ENCODE assay signal across 23 mouse cellular contexts in the genomic region with DNA sequence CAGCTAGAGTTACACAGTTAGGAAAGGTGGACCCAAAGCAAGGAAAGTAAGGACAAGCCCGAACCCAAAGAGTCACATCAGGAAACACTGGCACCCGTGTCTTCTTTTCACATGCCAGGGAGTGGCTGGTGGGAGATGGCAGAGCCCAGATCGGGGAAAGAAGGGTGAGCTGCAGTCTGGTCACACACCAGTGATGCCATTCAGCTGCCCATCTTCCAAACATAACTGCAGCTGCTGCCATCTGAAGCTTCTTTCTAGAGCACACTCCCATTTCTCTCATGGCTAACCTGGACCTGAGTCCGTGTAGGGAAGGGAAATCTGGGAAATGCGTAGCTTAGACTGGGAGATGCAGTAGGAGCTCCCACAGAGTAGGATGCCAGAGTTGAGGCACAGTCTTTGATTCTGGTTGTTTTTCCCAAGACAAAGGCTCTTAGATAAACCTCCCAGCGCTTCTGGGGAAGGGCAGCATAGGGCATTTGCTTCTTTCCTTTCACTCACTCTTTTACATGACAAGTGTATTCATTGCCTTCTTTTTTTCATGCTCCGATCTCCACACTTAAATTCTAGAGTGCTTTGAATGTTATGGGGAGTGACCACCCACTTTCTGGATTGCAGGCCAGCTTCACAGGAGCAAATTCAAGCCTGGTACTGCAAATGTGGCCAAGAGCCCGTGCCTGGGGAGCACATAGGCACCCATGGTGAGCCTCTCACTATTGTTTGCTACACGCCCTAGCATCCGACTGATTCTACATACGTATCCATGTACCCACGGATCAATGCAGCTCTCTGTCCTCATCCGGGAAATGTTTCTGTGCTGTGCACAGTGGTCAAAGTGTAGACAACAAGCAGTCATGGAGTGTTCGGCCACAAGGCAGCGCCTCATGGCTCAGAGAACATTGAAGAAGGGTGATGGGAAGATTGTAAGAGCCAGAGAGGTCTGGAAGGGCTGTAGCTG. TPM values are rescaled to one million over a fixed set of nuclear protein-coding genes. Genes with fewer than 3 reads are reported as not detected.
DNase-seq lines count a peak whose midpoint lies in the region; ATAC-seq and TF ChIP-seq lines count a peak whose summit lies in the region.
"Had no signal": no experiment of that assay in that cellular context is flagged by ENCODE, and none has a peak within 500 bp of the region (broad histone marks: within the 10 kb centered on the region; RNA-seq: fewer than 3 reads in every experiment).

No protein-coding gene starts in this region.

- H3K27me3 ChIP-seq in forebrain, embryonic 12.5 days: no peaks in the 10 kb centered on the region
- no peaks in the 10 kb centered on the region for H3K27me3 ChIP-seq in forebrain, embryonic 11.5 days (ENCODE audit: control insufficient read depth, insufficient read depth, low read length)
- no peaks in the 10 kb centered on the region for H3K27me3 ChIP-seq in intestine, embryonic 15.5 days (replicated peaks)
- no peaks in the 10 kb centered on the region for H3K27me3 ChIP-seq in intestine, embryonic 16.5 days (replicated peaks; ENCODE audit: control insufficient read depth, insufficient read depth, low read length)
- H3K27me3 ChIP-seq in testis, adult 2 months (ENCODE audit: control insufficient read depth, insufficient read depth, low read length): no peaks in the 10 kb centered on the region
- H3K27me3 ChIP-seq: embryonic facial prominence, embryonic 15.5 days; Patski had no signal

- no peak for TF ChIP-seq POLR2A in testis, adult 2 months (IDR thresholded peaks at IDR 0.05; ENCODE audit: control insufficient read depth, low read depth, low read length)

- H3K36me3 ChIP-seq in forebrain, embryonic 12.5 days (replicated peaks): no peaks in the 10 kb centered on the region
- no peaks in the 10 kb centered on the region for H3K36me3 ChIP-seq in forebrain, embryonic 11.5 days (ENCODE audit: control insufficient read depth, insufficient read depth, low read length)
- H3K36me3 ChIP-seq in intestine, embryonic 15.5 days: no peaks in the 10 kb centered on the region
- no peaks in the 10 kb centered on the region for H3K36me3 ChIP-seq in intestine, embryonic 16.5 days (ENCODE audit: control insufficient read depth, insufficient read depth, low read length)
- no peaks in the 10 kb centered on the region for H3K36me3 ChIP-seq in testis, adult 2 months (ENCODE audit: control insufficient read depth, insufficient read depth, low read length)
- H3K36me3 ChIP-seq: embryonic facial prominence, embryonic 15.5 days; G1E had no signal

- no peaks in the 10 kb centered on the region; the same call in 1 of the 2 replicates for H3K4me1 ChIP-seq in forebrain, embryonic 12.5 days
- no peaks in the 10 kb centered on the region for H3K4me1 ChIP-seq in forebrain, embryonic 11.5 days (replicated peaks; ENCODE audit: control insufficient read depth, insufficient read depth, low read length)
- 0 out of 2 replicates have a peak, but pooled peaks cover 7% of the 10 kb centered on the region for H3K4me1 ChIP-seq in intestine, embryonic 15.5 days (replicated peaks)
- H3K4me1 ChIP-seq in intestine, embryonic 16.5 days (ENCODE audit: control insufficient read depth, insufficient read depth, low read length): peaks cover 17% of the 10 kb centered on the region; the same call in 1 of the 2 replicates
- peaks cover 2% of the 10 kb centered on the region for H3K4me1 ChIP-seq in testis, adult 2 months (ENCODE audit: control insufficient read depth, insufficient read depth, low read length)

- H3K9me3 ChIP-seq in forebrain, embryonic 12.5 days: no peaks in the 10 kb centered on the region
- no peaks in the 10 kb centered on the region for H3K9me3 ChIP-seq in forebrain, embryonic 11.5 days (ENCODE audit: control insufficient read depth, low read length)
- H3K9me3 ChIP-seq in intestine, embryonic 15.5 days: no peaks in the 10 kb centered on the region
- no peaks in the 10 kb centered on the region for H3K9me3 ChIP-seq in intestine, embryonic 16.5 days (ENCODE audit: control insufficient read depth, low read length)
- H3K9me3 ChIP-seq: embryonic facial prominence, embryonic 15.5 days; G1E had no signal

- no peak overlapping the region for H3K9ac ChIP-seq in forebrain, embryonic 12.5 days
- no peak overlapping the region for H3K9ac ChIP-seq in forebrain, embryonic 11.5 days (ENCODE audit: low read length)
- H3K9ac ChIP-seq in intestine, embryonic 15.5 days: no peak overlapping the region
- H3K9ac ChIP-seq in intestine, embryonic 16.5 days (ENCODE audit: low read depth, low read length): no peak overlapping the region
- H3K9ac ChIP-seq: embryonic facial prominence, embryonic 15.5 days had no signal

- TF ChIP-seq CTCF in testis, adult 2 months (IDR thresholded peaks at IDR 0.05; ENCODE audit: control insufficient read depth, insufficient read depth, insufficient replicate concordance, low read depth, low read length): no peak

- 0 out of 2 replicates have a peak overlapping the region, but pooled peaks have one; percentile 3 for H3K27ac ChIP-seq in forebrain, embryonic 12.5 days
- no peak overlapping the region for H3K27ac ChIP-seq in forebrain, embryonic 11.5 days (ENCODE audit: low read depth, low read length)
- H3K27ac ChIP-seq in intestine, embryonic 15.5 days: 0 out of 2 replicates have a peak overlapping the region, but pooled peaks have one; percentile 19
- H3K27ac ChIP-seq in intestine, embryonic 16.5 days (ENCODE audit: low read length): no peak overlapping the region
- H3K27ac ChIP-seq in testis, adult 2 months (ENCODE audit: control insufficient read depth, insufficient read depth, low read depth, low read length): peak overlapping the region; percentile 67

- ATAC-seq in forebrain, embryonic 12.5 days (ENCODE audit: low FRiP score): no peak
- ATAC-seq in forebrain, embryonic 11.5 days (replicated peaks; ENCODE audit: low FRiP score): no peak
- ATAC-seq in intestine, embryonic 15.5 days: no peak
- ATAC-seq in intestine, embryonic 16.5 days: no peak
- ATAC-seq: activated CD4-positive, CD25-positive, alpha-beta regulatory T cell, adult 4 months; CD4-positive, CD25-positive, alpha-beta regulatory T cell, adult 4 months; midbrain, embryonic 16.5 days; Patski had no signal

- H3K4me2 ChIP-seq in forebrain, embryonic 12.5 days: no peak overlapping the region
- no peak overlapping the region for H3K4me2 ChIP-seq in forebrain, embryonic 11.5 days (ENCODE audit: low read depth, low read length, severe bottlenecking)
- no peak overlapping the region for H3K4me2 ChIP-seq in intestine, embryonic 15.5 days (replicated peaks)
- no peak overlapping the region for H3K4me2 ChIP-seq in intestine, embryonic 16.5 days (ENCODE audit: low read depth, low read length)

- H3K4me3 ChIP-seq in forebrain, embryonic 12.5 days (replicated peaks): no peak overlapping the region
- H3K4me3 ChIP-seq in forebrain, embryonic 11.5 days (ENCODE audit: low read depth, low read length): no peak overlapping the region
- no peak overlapping the region for H3K4me3 ChIP-seq in intestine, embryonic 15.5 days (replicated peaks)
- no peak overlapping the region for H3K4me3 ChIP-seq in intestine, embryonic 16.5 days (ENCODE audit: low read length)
- no peak overlapping the region for H3K4me3 ChIP-seq in testis, adult 2 months (ENCODE audit: control insufficient read depth, low read depth, low read length)
- H3K4me3 ChIP-seq: embryonic facial prominence, embryonic 15.5 days had no signal

- 72% methylated on average over 15 of the region's 15 CpGs for WGBS in forebrain, embryonic 12.5 days
- 72% methylated on average over 15 of the region's 15 CpGs for WGBS in forebrain, embryonic 11.5 days
- 78% methylated on average over 15 of the region's 15 CpGs for WGBS in intestine, embryonic 15.5 days
- 80% methylated on average over 15 of the region's 15 CpGs for WGBS in intestine, embryonic 16.5 days

- DNase-seq in forebrain, embryonic 11.5 days (ENCODE audit: low spot score): no peak
- no peak for DNase-seq in testis, postnatal 10 days (ENCODE audit: low spot score)
- no peak for DNase-seq in yolk sac, embryonic 10.5 days (ENCODE audit: low spot score)
- no peak for DNase-seq in urinary bladder, postnatal 4 days (ENCODE audit: low spot score in 2 of 2)
- DNase-seq: adrenal gland, adult 8-10 months; cerebellum, adult 8-10 months; cerebellum, postnatal 36 days; gastrocnemius, adult 2 months; heart, postnatal 36 days; kidney, adult 9 months; kidney, postnatal 14 days; right cerebral cortex, adult 18-20 months; thymus, postnatal 14 days had no signal

RNA-seq across cellular contexts. Expression of a gene that starts 14.5 kb away (rescaled TPM):
- 27.8 and 34.1 TPM in 2 replicates for polyA plus RNA-seq in forebrain, embryonic 12.5 days (2016; fragmentation: Nextera tagmentation; extraction: Ambion mirVana)
- 35.3 and 36.3 TPM in 2 replicates for polyA plus RNA-seq in forebrain, embryonic 11.5 days (2014; fragmentation: Nextera tagmentation; extraction: Ambion mirVana)
- 7.6 and 8.0 TPM in 2 replicates for polyA plus RNA-seq in intestine, embryonic 15.5 days (2015; fragmentation: Nextera tagmentation; extraction: Ambion mirVana)
- 8.2 and 9.0 TPM in 2 replicates for polyA plus RNA-seq in intestine, embryonic 16.5 days (2015; fragmentation: Nextera tagmentation; extraction: Ambion mirVana)
- polyA plus RNA-seq in testis, adult 2 months (2012; rRNA removed): 5.8 and 9.1 TPM in 2 replicates

Comparison
In these comparisons a context has a peak if more than half of its experiments do, and no peak if none do; other contexts are left out.
1. H3K27ac ChIP-seq: peak in forebrain, embryonic 12.5 days (single experiment), intestine, embryonic 15.5 days (single experiment) and testis, adult 2 months (single experiment); none in forebrain, embryonic 11.5 days (single experiment) and intestine, embryonic 16.5 days (single experiment).